Mouse (Mus musculus) testis, adult 2 months (tissue): ENCODE data around the gene Fstl3.
A peak's percentile ranks its signal among the peaks of the same experiment; 100 is the strongest.

ENCODE experiments used
- CTCF ChIP-seq: fragments of 200-500 bp; IDR thresholded peaks from 2 replicates; pipeline ENCODE4 v1.5.1; 2012; ENCODE audit warnings: low read depth, mild to moderate bottlenecking, inconsistent platforms, low read length, moderate library complexity; ENCODE audit not compliant: control insufficient read depth, insufficient read depth, insufficient replicate concordance
- POLR2A ChIP-seq: fragments of 200-500 bp; IDR thresholded peaks from 2 replicates; pipeline ENCODE4 v1.6.1; 2012; ENCODE audit warnings: low read depth, mild to moderate bottlenecking, inconsistent platforms, low read length, moderate library complexity; ENCODE audit not compliant: control insufficient read depth

DNA sequence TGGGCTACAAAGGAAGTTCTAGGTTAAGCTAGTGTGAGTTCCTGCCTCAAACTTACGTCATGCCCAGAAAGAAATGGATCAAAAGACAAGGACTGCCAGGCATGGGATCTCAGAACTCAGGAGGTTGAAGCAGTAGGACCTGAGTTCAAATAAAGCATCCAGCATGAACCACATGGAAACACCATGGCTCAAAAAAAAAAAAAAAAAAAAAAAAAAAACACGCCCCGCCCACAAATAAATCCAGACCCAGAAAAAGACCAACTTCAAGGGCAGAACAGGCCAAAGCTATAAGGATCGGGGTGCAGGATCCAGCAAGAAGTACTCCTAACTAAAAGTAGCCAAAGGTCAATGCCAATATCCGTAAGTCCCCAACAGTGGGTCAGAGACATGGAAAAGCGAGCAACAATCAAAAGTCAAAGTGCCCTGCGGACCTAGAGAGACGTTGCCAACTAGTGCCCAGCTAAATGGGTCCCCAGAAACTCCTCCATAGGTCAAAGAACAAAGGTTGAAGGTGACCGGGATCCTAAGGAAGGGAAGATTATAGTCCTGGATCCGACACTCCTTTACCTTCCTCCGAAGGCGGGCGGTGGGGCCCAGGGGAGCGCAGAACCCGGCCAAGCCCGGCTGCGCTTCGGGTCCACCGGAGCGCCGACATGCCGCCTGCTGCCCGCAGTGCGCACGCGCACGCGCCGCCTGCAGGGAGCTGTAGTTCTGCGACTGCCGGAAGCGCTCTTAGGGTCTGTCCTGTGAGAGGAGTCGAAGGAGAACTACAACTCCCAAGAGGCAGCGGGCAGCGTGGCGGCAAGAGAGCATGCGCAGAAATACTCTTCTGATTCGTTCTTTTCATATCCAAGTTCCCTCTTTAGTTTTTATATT, 30.9 kb upstream of the Fstl3 start, which contains the start of gene Polrmt:
- no peak for TF ChIP-seq CTCF
- peak; percentile 84 for TF ChIP-seq POLR2A
